Mouse (Mus musculus) kidney, postnatal 0 days (tissue): ENCODE data around the gene Sstr5. TPM values are rescaled to one million over a fixed set of nuclear protein-coding genes. Genes with fewer than 3 reads are reported as not detected.

ENCODE experiments used
- ATAC-seq: fragments of 200-750 bp; cut with Nextera tagmentation; replicated peaks from 2 replicates; pipeline ENCODE4 v1.8.0; 2017; ENCODE audit warnings: low read depth, moderate number of reproducible peaks, moderate TSS enrichment, moderate library complexity; ENCODE audit not compliant: low FRiP score
- DNase-seq: peaks from one replicate; pipeline ENCODE4 v3.0.0-alpha.2; 2016; ENCODE audit warnings: low spot score
- H3K27ac ChIP-seq: fragments of 300-500 bp; sonication (generic); 2 replicates; pipeline ENCODE4 v1.5.1; 2014; ENCODE audit warnings: mild to moderate bottlenecking
- H3K27me3 ChIP-seq: fragments of 300-500 bp; sonication (generic); 2 replicates; pipeline ENCODE4 v1.6.1; 2014; ENCODE audit warnings: low read length, mixed read lengths; ENCODE audit not compliant: insufficient read depth
- H3K36me3 ChIP-seq: fragments of 300-500 bp; sonication (generic); 2 replicates; pipeline ENCODE4 v1.6.1; 2014; ENCODE audit warnings: low read length, mixed read lengths; ENCODE audit not compliant: insufficient read depth
- H3K4me1 ChIP-seq: fragments of 300-500 bp; sonication (generic); replicated peaks from 2 replicates; pipeline ENCODE4 v1.6.1; 2014; ENCODE audit warnings: antibody characterized with exemption, low read length, mixed read lengths; ENCODE audit not compliant: insufficient read depth
- H3K4me2 ChIP-seq: fragments of 300-500 bp; sonication (generic); 2 replicates; pipeline ENCODE4 v1.6.1; 2014; ENCODE audit warnings: mild to moderate bottlenecking, low read length, moderate library complexity, mixed read lengths
- H3K4me3 ChIP-seq: fragments of 300-500 bp; sonication (generic); replicated peaks from 2 replicates; pipeline ENCODE4 v1.5.1; 2014; ENCODE audit warnings: low read depth, low read length
- H3K9ac ChIP-seq: fragments of 300-500 bp; sonication (generic); 2 replicates; pipeline ENCODE4 v1.6.1; 2014; ENCODE audit warnings: low read depth, low read length
- H3K9me3 ChIP-seq: fragments of 300-500 bp; sonication (generic); replicated peaks from 2 replicates; pipeline ENCODE4 v1.6.1; 2016; ENCODE audit warnings: low read length, inconsistent platforms, mixed read lengths
- CTCF ChIP-seq: IDR thresholded peaks from 2 replicates; pipeline ENCODE4 v1.5.1; 2016; ENCODE audit warnings: antibody characterized with exemption, low read depth, mild to moderate bottlenecking, moderate library complexity
- whole genome bisulfite sequencing: fragments of 180-500 bp; shearing (Covaris S2); extraction: QIAGEN DNeasy Blood & Tissue Kit; methylation state at CpG from one replicate; pipeline ENCODE4 v1.1.7; 2014; 5-methylcytosine and 5-hydroxymethylcytosine counted together
- polyA plus RNA-seq: library from polyadenylated mRNA; unstranded; fragments of >200 nt; fragmentation: Nextera tagmentation; extraction: Ambion mirVana; gene quantifications from 2 replicates; pipeline ENCODE4 v1.2.1, GENCODE M21; 2015

Gene Sstr5
- polyA plus RNA-seq, 1 experiment from 2014 or later: not detected

DNA sequence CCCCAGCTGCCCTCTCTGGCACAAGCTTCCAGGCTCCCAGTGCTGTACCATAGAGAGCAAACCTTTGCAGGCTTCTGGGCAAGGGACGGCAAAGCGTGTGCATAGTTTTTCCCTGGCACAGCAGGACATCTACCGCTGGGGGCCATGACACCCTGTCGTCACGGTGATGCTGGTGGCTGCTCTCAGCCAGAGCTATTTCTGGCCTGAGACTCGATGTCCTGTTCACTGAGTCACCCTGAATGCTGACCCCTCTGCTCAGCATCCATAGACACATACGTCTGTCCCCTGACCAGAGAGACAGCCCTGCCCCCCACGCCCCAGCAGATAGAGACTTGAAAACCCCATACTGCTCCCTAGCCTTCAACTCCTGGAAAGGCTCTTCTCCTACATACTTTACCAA is 16.9 kb downstream of the Sstr5 start:
- DNase-seq (no peak), ATAC-seq (no peak)
- Histone ChIP-seq H3K4me2 (no peak overlapping the region), H3K9ac (no peak overlapping the region), H3K9me3 (no peaks in the 10 kb centered on the region), H3K27me3 (no peaks in the 10 kb centered on the region), H3K4me1 (no peaks in the 10 kb centered on the region), H3K27ac (no peak overlapping the region), H3K36me3 (no peaks in the 10 kb centered on the region), H3K4me3 (no peak overlapping the region)
- no peak for TF ChIP-seq CTCF
- WGBS: 55% methylated on average over 8 of the region's 8 CpGs

DNA sequence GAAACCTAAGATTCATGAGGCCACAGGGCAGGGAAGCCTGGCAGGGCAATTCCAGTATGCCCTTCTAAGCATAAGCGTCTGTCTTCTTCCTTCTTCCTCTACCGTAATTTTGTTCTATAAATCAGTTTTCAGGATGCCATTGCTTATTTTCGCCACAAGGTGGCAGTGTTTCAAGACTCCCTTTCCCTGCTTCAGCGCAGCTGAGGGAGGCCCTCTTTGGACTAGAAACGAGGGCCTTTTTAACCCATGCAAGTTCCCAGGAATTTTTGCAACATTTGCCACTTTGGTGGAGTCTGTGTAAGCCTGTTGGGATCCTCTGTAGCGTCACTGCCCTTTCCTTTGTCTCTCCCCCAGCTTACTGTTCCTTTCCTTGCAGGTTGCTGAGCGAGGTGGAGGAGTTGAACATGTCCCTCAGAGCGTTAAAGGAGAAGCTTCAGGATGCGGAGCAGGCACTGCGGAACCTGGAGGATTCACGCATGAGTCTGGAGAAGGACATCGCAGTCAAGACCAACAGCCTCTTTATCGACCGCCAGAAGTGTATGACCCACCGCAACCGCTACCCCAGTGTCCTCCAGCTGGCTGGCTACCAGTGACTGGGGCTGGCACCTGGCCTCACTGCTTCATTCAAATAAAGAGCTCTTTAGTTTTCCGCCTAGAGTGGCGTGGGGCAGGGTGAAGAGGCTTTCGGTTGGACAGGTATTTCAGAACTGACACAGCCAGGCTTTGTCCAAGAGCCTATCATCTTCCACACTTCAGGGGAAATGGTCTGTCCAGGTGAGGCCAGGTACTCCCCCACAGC is 20.9 kb downstream of the Sstr5 start:
- H3K9me3 ChIP-seq: no peaks in the 10 kb centered on the region
- H3K4me2 ChIP-seq: no peak overlapping the region
- 38% methylated on average over 19 of the region's 19 CpGs for WGBS
- H3K27ac ChIP-seq: no peak overlapping the region
- no peaks in the 10 kb centered on the region for H3K36me3 ChIP-seq
- DNase-seq (peak; percentile 86), ATAC-seq (no peak)
- peak; percentile 95 for TF ChIP-seq CTCF
- H3K4me1 ChIP-seq: peaks cover 6% of the 10 kb centered on the region; the same call in 1 of the 2 replicates
- H3K9ac ChIP-seq: no peak overlapping the region
- H3K27me3 ChIP-seq: no peaks in the 10 kb centered on the region
- no peak overlapping the region for H3K4me3 ChIP-seq

DNA sequence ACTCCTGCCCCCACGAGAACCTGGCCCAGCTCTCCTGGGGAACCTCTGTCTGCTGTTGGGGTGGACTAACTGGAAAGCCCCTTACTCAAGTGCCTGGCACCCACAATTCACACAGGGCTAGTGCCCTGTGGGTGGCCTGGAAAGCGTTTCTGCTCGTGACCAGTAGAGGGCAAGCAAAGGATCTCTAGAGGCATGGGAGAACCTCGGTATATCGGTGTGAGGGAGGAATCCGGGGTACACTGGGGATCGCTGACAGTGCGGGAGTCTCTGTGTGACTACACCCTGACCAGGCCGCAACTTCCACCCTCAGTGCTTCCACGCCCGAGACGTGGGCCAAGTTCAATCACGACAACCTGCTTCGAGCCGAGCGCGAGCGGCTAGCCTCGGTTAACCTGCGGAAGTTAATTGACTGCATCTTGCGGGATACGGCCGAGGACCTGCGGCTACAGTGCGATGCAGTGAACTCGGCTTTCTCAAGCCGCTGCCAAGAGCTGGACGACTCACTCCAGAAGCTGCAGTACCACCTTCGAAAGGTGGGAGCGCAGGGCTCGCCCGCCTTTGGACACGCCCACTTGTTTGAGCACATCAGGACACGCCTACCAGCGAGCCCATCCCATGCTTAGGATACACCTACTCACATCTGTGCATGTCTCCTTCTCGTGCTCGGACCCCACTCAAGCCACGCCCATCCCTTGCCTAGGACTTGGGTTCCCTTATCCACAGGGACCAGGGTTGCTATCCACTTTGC is 22.6 kb downstream of the Sstr5 start:
- H3K9me3 ChIP-seq: no peaks in the 10 kb centered on the region
- DNase-seq (peak; percentile 89), ATAC-seq (peak; percentile 80)
- peaks cover 6% of the 10 kb centered on the region; the same call in 1 of the 2 replicates for H3K4me1 ChIP-seq
- H3K27ac ChIP-seq: no peak overlapping the region
- peak overlapping the region; percentile 88 for H3K4me2 ChIP-seq
- no peaks in the 10 kb centered on the region for H3K27me3 ChIP-seq
- TF ChIP-seq CTCF: peak; percentile 59
- H3K36me3 ChIP-seq: no peaks in the 10 kb centered on the region
- peak overlapping the region; percentile 26; the same call in 1 of the 2 replicates for H3K4me3 ChIP-seq
- H3K9ac ChIP-seq: peak overlapping the region; percentile 44
- 2% methylated on average over 38 of the region's 38 CpGs for WGBS

DNA sequence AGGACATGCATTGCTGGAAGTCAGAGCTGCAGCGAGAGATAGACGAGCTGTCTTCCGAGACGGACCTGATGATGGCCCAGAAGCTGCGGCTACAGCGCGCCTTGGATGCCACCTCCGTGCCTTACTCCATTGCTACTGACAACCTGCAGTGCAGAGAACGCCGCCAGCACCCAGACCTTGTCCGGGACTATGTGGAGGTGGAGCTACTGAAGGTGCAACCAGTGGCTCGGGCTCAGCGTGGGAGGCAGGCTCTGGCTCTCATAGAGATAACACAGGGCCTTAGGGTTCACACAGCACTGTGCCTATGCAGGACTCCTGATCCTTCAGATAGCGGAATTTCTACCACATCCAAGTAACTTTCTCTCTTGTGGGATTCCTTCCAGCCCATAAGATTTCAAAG is 25.0 kb downstream of the Sstr5 start:
- H3K9ac ChIP-seq: no peak overlapping the region
- DNase-seq (no peak), ATAC-seq (no peak)
- peak overlapping the region; percentile 16 for H3K4me2 ChIP-seq
- WGBS: 40% methylated on average over 14 of the region's 14 CpGs
- H3K27me3 ChIP-seq: no peaks in the 10 kb centered on the region
- H3K4me1 ChIP-seq: peaks cover 6% of the 10 kb centered on the region; the same call in 1 of the 2 replicates
- no peak for TF ChIP-seq CTCF
- no peak overlapping the region for H3K4me3 ChIP-seq
- H3K27ac ChIP-seq: no peak overlapping the region
- no peaks in the 10 kb centered on the region for H3K36me3 ChIP-seq
- no peaks in the 10 kb centered on the region for H3K9me3 ChIP-seq

DNA sequence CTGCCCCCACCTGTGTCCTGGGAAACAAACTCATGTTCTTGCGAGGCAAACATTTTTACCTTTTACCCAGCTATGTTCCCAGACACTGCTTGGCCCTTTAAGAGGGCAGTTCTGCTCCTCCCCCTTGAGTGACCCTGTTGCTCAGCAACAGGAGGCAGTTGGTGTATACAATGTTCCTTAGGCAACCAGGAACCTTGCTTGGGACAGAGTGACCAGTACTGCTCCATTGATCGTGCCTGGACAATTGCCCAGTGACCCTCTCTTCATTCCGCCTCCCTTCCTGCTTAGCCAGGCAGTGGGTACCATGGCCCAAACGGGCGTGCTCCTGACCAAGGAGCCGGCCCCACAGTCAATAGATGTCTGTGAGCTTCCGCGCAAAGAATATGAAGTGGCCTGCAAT is 25.7 kb downstream of the Sstr5 start:
- Histone ChIP-seq H3K27me3 (no peaks in the 10 kb centered on the region), H3K36me3 (no peaks in the 10 kb centered on the region), H3K9me3 (no peaks in the 10 kb centered on the region), H3K4me2 (peak overlapping the region; percentile 16), H3K4me1 (peaks cover 6% of the 10 kb centered on the region; the same call in 1 of the 2 replicates), H3K9ac (no peak overlapping the region), H3K27ac (no peak overlapping the region), H3K4me3 (no peak overlapping the region)
- 38% methylated on average over 8 of the region's 8 CpGs for WGBS
- no peak for TF ChIP-seq CTCF
- ATAC-seq: 0 out of 2 replicates have a peak, but pooled peaks have one; percentile 27
- peak; percentile 48 for DNase-seq

DNA sequence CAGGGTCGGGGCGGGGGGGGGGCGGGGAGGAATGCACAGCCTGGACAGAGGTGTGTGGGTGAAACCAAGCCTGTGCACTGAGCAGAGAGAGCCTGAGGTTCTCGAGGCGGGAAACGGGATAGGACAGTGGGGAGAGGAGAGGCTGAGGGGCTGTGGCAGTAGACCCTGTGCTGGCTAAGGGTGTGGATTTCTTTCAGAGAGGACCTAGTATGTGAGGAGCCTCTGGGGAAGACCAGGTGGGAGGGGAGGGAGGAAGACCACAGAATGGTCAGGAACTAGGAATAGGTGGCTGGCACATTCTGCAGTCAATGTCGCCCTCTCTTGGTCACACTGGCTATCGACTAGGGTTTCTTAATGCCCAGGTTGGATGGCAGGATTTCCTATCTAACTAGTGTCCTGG is 27.3 kb downstream of the Sstr5 start:
- 24% methylated on average over 7 of the region's 8 CpGs for WGBS
- Histone ChIP-seq H3K9ac (no peak overlapping the region), H3K9me3 (no peaks in the 10 kb centered on the region), H3K4me2 (no peak overlapping the region), H3K4me3 (no peak overlapping the region), H3K27me3 (no peaks in the 10 kb centered on the region), H3K36me3 (no peaks in the 10 kb centered on the region), H3K27ac (no peak overlapping the region), H3K4me1 (peaks cover 5% of the 10 kb centered on the region; the same call in 1 of the 2 replicates)
- ATAC-seq: 0 out of 2 replicates have a peak, but pooled peaks have one; percentile 15
- peak; percentile 88 for TF ChIP-seq CTCF
- peak; percentile 88 for DNase-seq
